7 mouse cellular contexts compared by ENCODE assay signal in the genomic region with DNA sequence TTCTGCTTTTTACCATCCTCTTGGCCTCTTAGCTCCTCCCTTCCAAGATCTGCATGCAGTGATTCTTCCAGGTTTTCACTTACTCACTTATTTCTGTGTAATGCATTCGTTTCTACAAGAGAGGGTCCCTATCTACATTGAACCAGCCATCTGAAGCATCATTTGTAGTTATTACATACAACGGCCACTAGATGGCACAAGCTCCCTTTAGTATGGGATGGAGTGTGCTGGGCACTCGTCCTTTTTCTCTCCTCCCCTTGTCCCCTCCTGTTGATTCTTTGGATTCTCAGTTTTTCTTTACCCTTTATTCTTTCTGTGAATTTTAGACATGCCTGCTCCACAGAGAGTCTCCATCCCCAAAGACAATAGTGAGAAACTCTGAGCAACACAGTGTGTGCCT. TPM values are rescaled to one million over a fixed set of nuclear protein-coding genes. Genes with fewer than 3 reads are reported as not detected.
A peak's percentile ranks its signal among the peaks of the same experiment; 100 is the strongest.
DNase-seq lines count a peak whose midpoint lies in the region; ATAC-seq and TF ChIP-seq lines count a peak whose summit lies in the region.

No protein-coding gene starts in this region.

- no peaks in the 10 kb centered on the region for H3K27me3 ChIP-seq in embryonic facial prominence, embryonic 11.5 days (ENCODE audit: control insufficient read depth, insufficient read depth, low read length)
- no peaks in the 10 kb centered on the region for H3K27me3 ChIP-seq in intestine, embryonic 15.5 days (replicated peaks)
- no peaks in the 10 kb centered on the region for H3K27me3 ChIP-seq in splenic B cell, adult 2 months (ENCODE audit: control insufficient read depth, insufficient read depth, low read length, poor library complexity, severe bottlenecking)

- no peak overlapping the region for H3K27ac ChIP-seq in bone marrow, adult 2 months (ENCODE audit: control insufficient read depth, insufficient read depth, low read depth, low read length, poor library complexity)
- no peak overlapping the region for H3K27ac ChIP-seq in embryonic facial prominence, embryonic 11.5 days (replicated peaks; ENCODE audit: low read depth, low read length)
- no peak overlapping the region for H3K27ac ChIP-seq in intestine, embryonic 15.5 days

- no peaks in the 10 kb centered on the region for H3K4me1 ChIP-seq in bone marrow, adult 2 months (ENCODE audit: control insufficient read depth, insufficient read depth, low read length)
- H3K4me1 ChIP-seq in embryonic facial prominence, embryonic 11.5 days (ENCODE audit: control insufficient read depth, insufficient read depth, low read length) = no peaks in the 10 kb centered on the region
- no peaks in the 10 kb centered on the region for H3K4me1 ChIP-seq in intestine, embryonic 15.5 days (replicated peaks)

- no peak overlapping the region for H3K9ac ChIP-seq in embryonic facial prominence, embryonic 11.5 days (replicated peaks; ENCODE audit: low read length)
- no peak overlapping the region for H3K9ac ChIP-seq in intestine, embryonic 15.5 days

- no peak for TF ChIP-seq POLR2A in bone marrow, adult 2 months (IDR thresholded peaks at IDR 0.05; ENCODE audit: borderline replicate concordance, control insufficient read depth, low read depth, low read length)

- H3K4me3 ChIP-seq in bone marrow, adult 2 months (replicated peaks; ENCODE audit: control insufficient read depth, low read depth, low read length) = no peak overlapping the region
- no peak overlapping the region for H3K4me3 ChIP-seq in embryonic facial prominence, embryonic 11.5 days (ENCODE audit: low read depth, low read length)
- H3K4me3 ChIP-seq in intestine, embryonic 15.5 days (replicated peaks) = no peak overlapping the region

- H3K4me2 ChIP-seq in embryonic facial prominence, embryonic 11.5 days (ENCODE audit: low read depth, low read length) = no peak overlapping the region
- no peak overlapping the region for H3K4me2 ChIP-seq in intestine, embryonic 15.5 days (replicated peaks)

- H3K36me3 ChIP-seq in embryonic facial prominence, embryonic 11.5 days (replicated peaks; ENCODE audit: control insufficient read depth, insufficient read depth, low read depth, low read length) = no peaks in the 10 kb centered on the region
- H3K36me3 ChIP-seq in intestine, embryonic 15.5 days = no peaks in the 10 kb centered on the region
- no peaks in the 10 kb centered on the region for H3K36me3 ChIP-seq in splenic B cell, adult 2 months (ENCODE audit: control insufficient read depth, insufficient read depth, low read length, poor library complexity, severe bottlenecking)

- no peaks in the 10 kb centered on the region for H3K9me3 ChIP-seq in embryonic facial prominence, embryonic 11.5 days (replicated peaks; ENCODE audit: control insufficient read depth, low read length)
- H3K9me3 ChIP-seq in intestine, embryonic 15.5 days = no peaks in the 10 kb centered on the region

- TF ChIP-seq CTCF in bone marrow, adult 2 months (IDR thresholded peaks at IDR 0.05; ENCODE audit: control insufficient read depth, insufficient read depth, low read length) = peak; percentile 41

- WGBS in bone marrow, adult 2 months = 2% methylated on average over 3 of the region's 3 CpGs
- WGBS in embryonic facial prominence, embryonic 11.5 days = 10% methylated on average over 3 of the region's 3 CpGs
- 2% methylated on average over 3 of the region's 3 CpGs for WGBS in intestine, embryonic 15.5 days

- peak; percentile 16 for DNase-seq in right cerebral cortex, postnatal 14 days
- DNase-seq in right cerebral cortex, postnatal 25 days = no peak
- DNase-seq in embryonic facial prominence, embryonic 11.5 days (ENCODE audit: low spot score) = peak; percentile 82
- DNase-seq in lung, postnatal 14 days = peak; percentile 49
- DNase-seq in splenic B cell, adult 2 months (ENCODE audit: low read depth, low spot score) = peak; percentile 47

- ATAC-seq in embryonic facial prominence, embryonic 11.5 days (replicated peaks; ENCODE audit: insufficient number of reproducible peaks, low FRiP score, low TSS enrichment, low read depth) = no peak; the same call in 1 of the 2 replicates
- peak; percentile 73; the same call in 1 of the 2 replicates for ATAC-seq in intestine, embryonic 15.5 days

RNA-seq across cellular contexts. Expression of a gene that starts 15.8 kb away (rescaled TPM):
- polyA plus RNA-seq in bone marrow, adult 2 months (2011; ENCODE audit: insufficient read depth, insufficient read length, low replicate concordance, missing spikeins) = 1.3 TPM in 1 of 2 replicates, not detected in the other
- polyA plus RNA-seq in embryonic facial prominence, embryonic 11.5 days (2014; fragmentation: Nextera tagmentation; extraction: Ambion mirVana) = 0.63 and 0.74 TPM in 2 replicates
- polyA plus RNA-seq in intestine, embryonic 15.5 days (2015; fragmentation: Nextera tagmentation; extraction: Ambion mirVana) = 0.42 and 1.2 TPM in 2 replicates
